ENCODE assay signal across 8 mouse cellular contexts in genomic region chr2:5844873-5845631, GRCm38 (mm10). TPM values are rescaled to one million over a fixed set of nuclear protein-coding genes. Genes with fewer than 3 reads are reported as not detected.
DNase-seq lines count a peak whose midpoint lies in the region; ATAC-seq and TF ChIP-seq lines count a peak whose summit lies in the region.

Gene Nudt5 (plus strand): TSS chr2:5845019.
Gene Cdc123 (minus strand): TSS chr2:5845164.

- H3K4me3 ChIP-seq in E14TG2a.4 (replicated peaks; ENCODE audit: low read length) = peak within 1 kb of the TSS; percentile 94
- peak within 1 kb of the TSS; percentile 70 for H3K4me3 ChIP-seq in forebrain, embryonic 12.5 days (replicated peaks)
- peak within 1 kb of the TSS; percentile 91 for H3K4me3 ChIP-seq in heart, postnatal 0 days (ENCODE audit: low read depth, low read length)
- H3K4me3 ChIP-seq in liver, embryonic 16.5 days (ENCODE audit: low read depth, low read length) = peak within 1 kb of the TSS; percentile 78
- peak within 1 kb of the TSS; percentile 73 for H3K4me3 ChIP-seq in neural tube, embryonic 13.5 days
- H3K4me3 ChIP-seq in testis, adult 2 months (ENCODE audit: control insufficient read depth, low read depth, low read length) = peak within 1 kb of the TSS; percentile 90

- peak within 1 kb of the TSS; percentile 69 for H3K4me2 ChIP-seq in forebrain, embryonic 12.5 days
- H3K4me2 ChIP-seq in heart, postnatal 0 days (ENCODE audit: low read depth, low read length) = peak within 1 kb of the TSS; percentile 83
- peak within 1 kb of the TSS; percentile 80 for H3K4me2 ChIP-seq in liver, embryonic 16.5 days (ENCODE audit: low read depth, low read length)
- peak within 1 kb of the TSS; percentile 68 for H3K4me2 ChIP-seq in neural tube, embryonic 13.5 days

- H3K9ac ChIP-seq in forebrain, embryonic 12.5 days = peak within 1 kb of the TSS; percentile 85
- H3K9ac ChIP-seq in heart, postnatal 0 days (replicated peaks; ENCODE audit: low read depth, low read length) = peak within 1 kb of the TSS; percentile 78
- H3K9ac ChIP-seq in liver, embryonic 16.5 days (ENCODE audit: low read depth, low read length) = peak within 1 kb of the TSS; percentile 75
- peak within 1 kb of the TSS; percentile 75 for H3K9ac ChIP-seq in neural tube, embryonic 13.5 days

- WGBS in forebrain, embryonic 12.5 days = under 1% methylated on average over 53 of the region's 53 CpGs
- under 1% methylated on average over 52 of the region's 53 CpGs for WGBS in heart, postnatal 0 days
- under 1% methylated on average over 53 of the region's 53 CpGs for WGBS in liver, embryonic 16.5 days (ENCODE audit: insufficient replicate concordance)
- under 1% methylated on average over 53 of the region's 53 CpGs for WGBS in neural tube, embryonic 13.5 days

- ATAC-seq in forebrain, embryonic 12.5 days (ENCODE audit: low FRiP score) = peak; percentile 96
- peak; percentile 95 for ATAC-seq in heart, postnatal 0 days (ENCODE audit: insufficient read depth, low read depth)
- ATAC-seq in liver, embryonic 16.5 days (ENCODE audit: low read depth) = peak; percentile 95
- ATAC-seq in neural tube, embryonic 13.5 days (ENCODE audit: low read depth) = peak; percentile 97

- no peak; the same call in none of the 2 replicates for TF ChIP-seq POLR2A in testis, adult 2 months (IDR thresholded peaks at IDR 0.05; ENCODE audit: control insufficient read depth, low read depth, low read length)

- H3K27me3 ChIP-seq in E14TG2a.4 (ENCODE audit: insufficient read depth, low read length) = no peaks in the 10 kb centered on the region
- no peaks in the 10 kb centered on the region for H3K27me3 ChIP-seq in forebrain, embryonic 12.5 days
- H3K27me3 ChIP-seq in heart, postnatal 0 days (ENCODE audit: control insufficient read depth, insufficient read depth, low read length) = no peaks in the 10 kb centered on the region
- no peaks in the 10 kb centered on the region for H3K27me3 ChIP-seq in liver, embryonic 16.5 days (ENCODE audit: control insufficient read depth, insufficient read depth, low read depth, low read length)
- no peaks in the 10 kb centered on the region for H3K27me3 ChIP-seq in neural tube, embryonic 13.5 days
- no peaks in the 10 kb centered on the region for H3K27me3 ChIP-seq in testis, adult 2 months (ENCODE audit: control insufficient read depth, insufficient read depth, low read length)

- H3K36me3 ChIP-seq in E14TG2a.4 (ENCODE audit: insufficient read depth, low read length) = peaks cover 50% of the 10 kb centered on the region
- peaks cover 28% of the 10 kb centered on the region for H3K36me3 ChIP-seq in forebrain, embryonic 12.5 days (replicated peaks)
- peaks cover 20% of the 10 kb centered on the region for H3K36me3 ChIP-seq in heart, postnatal 0 days (replicated peaks; ENCODE audit: control insufficient read depth, insufficient read depth, low read length)
- peaks cover 12% of the 10 kb centered on the region for H3K36me3 ChIP-seq in liver, embryonic 16.5 days (ENCODE audit: control insufficient read depth, insufficient read depth)
- peaks cover 30% of the 10 kb centered on the region for H3K36me3 ChIP-seq in neural tube, embryonic 13.5 days
- H3K36me3 ChIP-seq in testis, adult 2 months (ENCODE audit: control insufficient read depth, insufficient read depth, low read length) = no peaks in the 10 kb centered on the region; the same call in 1 of the 2 replicates

- H3K4me1 ChIP-seq in E14TG2a.4 (replicated peaks; ENCODE audit: low read depth, low read length) = peaks cover 32% of the 10 kb centered on the region
- H3K4me1 ChIP-seq in forebrain, embryonic 12.5 days = peaks cover 18% of the 10 kb centered on the region
- 0 out of 2 replicates have a peak, but pooled peaks cover 8% of the 10 kb centered on the region for H3K4me1 ChIP-seq in heart, postnatal 0 days (ENCODE audit: control insufficient read depth, insufficient read depth)
- H3K4me1 ChIP-seq in liver, embryonic 16.5 days (ENCODE audit: control insufficient read depth, low read depth, low read length) = peaks cover 12% of the 10 kb centered on the region
- H3K4me1 ChIP-seq in neural tube, embryonic 13.5 days (replicated peaks) = peaks cover 24% of the 10 kb centered on the region
- no peaks in the 10 kb centered on the region for H3K4me1 ChIP-seq in testis, adult 2 months (ENCODE audit: control insufficient read depth, insufficient read depth, low read length)

- DNase-seq in c-Kit-positive CD71-positive TER-119-positive erythroid progenitor cells, embryonic 14.5 days (ENCODE audit: low spot score) = peak; percentile 89
- DNase-seq in heart, postnatal 0 days (ENCODE audit: low spot score) = peak; percentile 96
- DNase-seq in kidney, postnatal 4 days = peak; percentile 88 to 94

- peak; percentile 34; the same call in 1 of the 2 replicates for TF ChIP-seq CTCF in E14TG2a.4 (conservative IDR thresholded peaks at IDR 0.05; ENCODE audit: low read length)
- TF ChIP-seq CTCF in heart, postnatal 0 days (IDR thresholded peaks at IDR 0.05; ENCODE audit: low read depth) = peak; percentile 74
- TF ChIP-seq CTCF in testis, adult 2 months (IDR thresholded peaks at IDR 0.05; ENCODE audit: control insufficient read depth, insufficient read depth, insufficient replicate concordance, low read depth, low read length) = peak; percentile 63; the same call in 1 of the 2 replicates

- H3K27ac ChIP-seq in forebrain, embryonic 12.5 days = peak within 1 kb of the TSS; percentile 92
- H3K27ac ChIP-seq in heart, postnatal 0 days (ENCODE audit: low read depth) = peak within 1 kb of the TSS; percentile 91
- H3K27ac ChIP-seq in liver, embryonic 16.5 days (ENCODE audit: low read length) = peak within 1 kb of the TSS; percentile 82
- H3K27ac ChIP-seq in neural tube, embryonic 13.5 days (replicated peaks) = peak within 1 kb of the TSS; percentile 91
- peak within 1 kb of the TSS; percentile 92 for H3K27ac ChIP-seq in testis, adult 2 months (ENCODE audit: control insufficient read depth, insufficient read depth, low read depth, low read length)

- no peaks in the 10 kb centered on the region for H3K9me3 ChIP-seq in E14TG2a.4 (ENCODE audit: low read length)
- no peaks in the 10 kb centered on the region for H3K9me3 ChIP-seq in forebrain, embryonic 12.5 days
- H3K9me3 ChIP-seq in heart, postnatal 0 days (replicated peaks; ENCODE audit: control insufficient read depth, low read length) = no peaks in the 10 kb centered on the region
- H3K9me3 ChIP-seq in liver, embryonic 16.5 days (replicated peaks; ENCODE audit: control insufficient read depth, low read length) = no peaks in the 10 kb centered on the region
- H3K9me3 ChIP-seq in neural tube, embryonic 13.5 days = no peaks in the 10 kb centered on the region

- TF ChIP-seq EP300 in heart, postnatal 0 days (IDR thresholded peaks at IDR 0.05; ENCODE audit: low read depth) = 0 out of 2 replicates have a peak, but pooled peaks have one; percentile 57

RNA-seq across cellular contexts. Expression of gene Nudt5, which starts in this region (rescaled TPM):
- polyA plus RNA-seq in forebrain, embryonic 12.5 days (2016; fragmentation: Nextera tagmentation; extraction: Ambion mirVana) = 70.7 and 75.4 TPM in 2 replicates
- 14.1 and 15.7 TPM in 2 replicates for total RNA-seq in heart, postnatal 0 days (2014; rRNA removed; ENCODE audit: low replicate concordance)
- polyA plus RNA-seq in heart, postnatal 0 days (2015; fragmentation: Nextera tagmentation; extraction: Ambion mirVana) = 26.8 and 27.1 TPM in 2 replicates
- 38.7 and 44.9 TPM in 2 replicates for polyA plus RNA-seq in liver, embryonic 16.5 days (2015; fragmentation: Nextera tagmentation; extraction: Ambion mirVana)
- 37.6 and 42.1 TPM in 2 replicates for polyA plus RNA-seq in neural tube, embryonic 13.5 days (2015; fragmentation: Nextera tagmentation; extraction: Ambion mirVana)
- polyA plus RNA-seq in testis, adult 2 months (2012; rRNA removed) = 4.7 and 5.3 TPM in 2 replicates

RNA-seq across cellular contexts. Expression of gene Cdc123, which starts in this region (rescaled TPM):
- polyA plus RNA-seq in forebrain, embryonic 12.5 days (2016; fragmentation: Nextera tagmentation; extraction: Ambion mirVana) = 361 and 372 TPM in 2 replicates
- 42.1 and 52.6 TPM in 2 replicates for total RNA-seq in heart, postnatal 0 days (2014; rRNA removed; ENCODE audit: low replicate concordance)
- 149 and 161 TPM in 2 replicates for polyA plus RNA-seq in heart, postnatal 0 days (2015; fragmentation: Nextera tagmentation; extraction: Ambion mirVana)
- 116 and 134 TPM in 2 replicates for polyA plus RNA-seq in liver, embryonic 16.5 days (2015; fragmentation: Nextera tagmentation; extraction: Ambion mirVana)
- polyA plus RNA-seq in neural tube, embryonic 13.5 days (2015; fragmentation: Nextera tagmentation; extraction: Ambion mirVana) = 284 and 308 TPM in 2 replicates
- polyA plus RNA-seq in testis, adult 2 months (2012; rRNA removed) = 65.4 and 79.7 TPM in 2 replicates

Comparison
In these comparisons a context has a peak if more than half of its experiments do, and no peak if none do; other contexts are left out.
1. Peak in every context shown above with its lines: DNase-seq, ATAC-seq, H3K4me3 ChIP-seq and H3K27ac ChIP-seq.